Mouse (Mus musculus): ENCODE data around the gene Hprt.

DNA sequence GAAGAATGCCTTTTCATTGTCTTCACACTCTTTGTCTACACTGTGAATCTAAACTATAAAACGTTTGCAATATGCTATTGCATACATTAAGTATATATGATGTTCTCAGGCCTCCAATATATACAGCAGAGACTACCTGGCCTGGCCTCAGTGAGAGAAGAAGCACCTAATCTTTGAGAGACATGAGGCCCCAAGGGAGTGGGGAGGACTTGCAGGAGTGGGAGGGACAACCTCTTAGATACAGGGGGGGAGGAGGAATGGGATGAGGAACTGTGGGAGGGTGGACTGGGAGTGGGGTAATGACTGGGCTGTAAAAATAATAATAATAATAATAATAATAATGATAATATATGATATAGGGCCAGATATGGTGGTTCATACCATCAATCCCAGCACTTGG lies 9.4 kb upstream of the Hprt start:
- TF ChIP-seq CTCF (IDR thresholded peaks at IDR 0.05; ENCODE audit: insufficient read depth, low read length) = no peak
- no peak for TF ChIP-seq POLR2A (IDR thresholded peaks at IDR 0.05; ENCODE audit: borderline replicate concordance, extremely low read depth, low read depth, low read length)
